Mouse (Mus musculus) spleen, adult 2 months (tissue): ENCODE results near the gene Depp1. TPM values are rescaled to one million over a fixed set of nuclear protein-coding genes. Genes with fewer than 3 reads are reported as not detected.
A peak's percentile ranks its signal among the peaks of the same experiment; 100 is the strongest.

Experiments used
- DNase-seq, 2 experiments: peaks; one replicate each; pipeline versions ENCODE4 v3.0.0 to v3.0.0-alpha.2; 2012 to 2021; ENCODE audit warnings: low spot score in 2 of 2, low read depth in 1 of 2
- H3K27ac ChIP-seq: fragments of 200-500 bp; 2 replicates; pipeline ENCODE4 v1.5.1; 2012; ENCODE audit warnings: low read length, inconsistent platforms; ENCODE audit not compliant: insufficient read depth
- H3K27me3 ChIP-seq: fragments of 200-500 bp; 2 replicates; pipeline ENCODE4 v1.6.1; 2012; ENCODE audit warnings: mild to moderate bottlenecking, moderate library complexity, low read length, inconsistent platforms; ENCODE audit not compliant: control insufficient read depth, insufficient read depth
- H3K36me3 ChIP-seq: fragments of 200-500 bp; 2 replicates; pipeline ENCODE4 v1.6.1; 2012; ENCODE audit warnings: mild to moderate bottlenecking, low read length, inconsistent platforms; ENCODE audit not compliant: control insufficient read depth, insufficient read depth
- H3K4me1 ChIP-seq: fragments of 200-500 bp; 2 replicates; pipeline ENCODE4 v1.6.1; 2011; ENCODE audit warnings: inconsistent platforms; ENCODE audit not compliant: control insufficient read depth, insufficient read depth, insufficient read length
- H3K4me3 ChIP-seq: fragments of 200-500 bp; 2 replicates; pipeline ENCODE4 v1.5.1; 2011; ENCODE audit warnings: mild to moderate bottlenecking, inconsistent platforms; ENCODE audit not compliant: insufficient read depth, insufficient read length; ENCODE audit errors: extremely low read depth
- CTCF ChIP-seq: fragments of 200-500 bp; IDR thresholded peaks from 2 replicates; pipeline ENCODE4 v1.5.1; 2011; ENCODE audit warnings: mild to moderate bottlenecking, inconsistent platforms; ENCODE audit not compliant: insufficient read depth, insufficient read length, insufficient replicate concordance; ENCODE audit errors: extremely low read depth
- POLR2A ChIP-seq: fragments of 200-500 bp; IDR thresholded peaks from 2 replicates; pipeline ENCODE4 v1.6.1; 2011; ENCODE audit warnings: low read depth, low read length, inconsistent platforms
- WGBS: fragments of 180-500 bp; shearing (Covaris S2); methylation state at CpG from one replicate; pipeline ENCODE4 v1.1.7; 2018; 5-methylcytosine and 5-hydroxymethylcytosine counted together
- polyA plus RNA-seq: library from polyadenylated mRNA; depleted of rRNA; stranded (reverse); fragments of >200 nt; gene quantifications from 2 replicates; pipeline ENCODE4 v1.2.3, GENCODE M21; 2012

The Depp1 gene
- polyA plus RNA-seq, 1 experiment = 2.6 TPM

GRCm38 (mm10) chr6:116649811-116650210 is 598 bp upstream of the Depp1 start:
- WGBS = 58% methylated on average over 7 of the region's 7 CpGs
- peaks cover 9% of the 10 kb centered on the region for H3K36me3 ChIP-seq
- no peak overlapping the region for H3K27ac ChIP-seq
- no peaks in the 10 kb centered on the region; the same call in 1 of the 2 replicates for H3K4me1 ChIP-seq
- H3K4me3 ChIP-seq = no peak overlapping the region
- no peak for DNase-seq
- TF ChIP-seq POLR2A (no peak), CTCF (no peak)
- H3K27me3 ChIP-seq = 0 out of 2 replicates have a peak, but pooled peaks cover 2% of the 10 kb centered on the region

DNA sequence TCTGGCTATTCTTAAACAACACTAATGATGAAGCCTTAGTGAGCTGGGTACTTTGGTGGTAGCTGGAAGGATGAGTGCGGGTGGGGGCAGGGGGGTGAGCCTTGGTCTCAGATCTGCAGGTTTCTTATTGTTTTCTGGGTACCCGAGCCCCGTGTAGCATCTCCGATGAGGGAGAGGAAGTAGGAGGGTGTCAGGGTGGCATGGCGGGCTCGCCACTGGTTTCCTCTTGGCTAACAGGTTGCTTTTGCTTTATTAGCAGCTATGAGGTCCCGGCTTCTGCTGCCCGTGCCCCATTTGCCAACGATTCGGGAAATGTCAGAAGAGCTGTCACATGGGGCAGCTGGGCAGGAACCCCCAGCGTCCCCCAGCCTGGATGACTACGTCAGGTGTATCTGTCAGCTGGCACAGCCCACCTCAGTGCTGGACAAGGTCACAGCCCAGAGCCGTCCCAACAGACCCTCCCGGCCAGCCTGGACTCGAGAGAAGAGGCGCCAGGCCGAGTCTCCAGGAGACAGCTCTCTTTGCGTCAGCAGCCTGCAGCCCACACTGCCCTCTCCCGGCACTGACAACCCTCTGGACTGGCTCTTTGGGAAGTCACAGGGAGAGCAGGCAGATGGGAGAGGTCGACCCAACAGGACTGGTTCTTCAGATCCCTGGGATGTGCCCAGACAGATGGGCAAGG is 1.2 kb downstream of the Depp1 start:
- H3K27ac ChIP-seq = no peak overlapping the region
- H3K4me3 ChIP-seq = 0 out of 2 replicates have a peak overlapping the region, but pooled peaks have one; percentile 4
- H3K4me1 ChIP-seq = no peaks in the 10 kb centered on the region; the same call in 1 of the 2 replicates
- 0 out of 2 replicates have a peak, but pooled peaks cover 2% of the 10 kb centered on the region for H3K27me3 ChIP-seq
- no peak for DNase-seq
- WGBS = 20% methylated on average over 20 of the region's 20 CpGs
- peaks cover 1% of the 10 kb centered on the region; the same call in 1 of the 2 replicates for H3K36me3 ChIP-seq
- no peak for TF ChIP-seq POLR2A

DNA sequence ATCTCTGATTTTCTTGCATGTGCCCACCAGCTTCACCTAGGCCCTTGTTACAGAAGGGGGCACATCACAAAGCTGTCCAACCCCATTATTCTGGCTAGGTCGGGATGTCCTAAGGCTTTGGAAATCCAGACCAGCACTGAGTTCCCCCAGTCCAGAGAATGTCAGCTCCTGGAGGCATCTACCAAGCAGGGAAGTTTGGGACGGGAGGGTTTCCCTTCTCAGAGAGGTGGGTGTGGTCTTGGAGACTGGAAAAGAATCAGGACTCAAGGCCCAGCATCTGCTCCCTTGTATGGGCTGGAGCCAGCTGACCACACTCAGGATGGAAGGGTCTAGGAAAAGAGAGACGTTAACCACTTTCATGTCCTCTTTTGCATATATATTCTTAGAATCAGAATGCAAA is 2.8 kb downstream of the Depp1 start:
- no peaks in the 10 kb centered on the region for H3K36me3 ChIP-seq
- DNase-seq = no peak
- no peak for TF ChIP-seq CTCF
- TF ChIP-seq POLR2A = no peak
- no peak overlapping the region for H3K27ac ChIP-seq
- H3K4me1 ChIP-seq = no peaks in the 10 kb centered on the region; the same call in 1 of the 2 replicates
- H3K27me3 ChIP-seq = 0 out of 2 replicates have a peak, but pooled peaks cover 2% of the 10 kb centered on the region
- 64% methylated on average over 3 of the region's 3 CpGs for WGBS
- H3K4me3 ChIP-seq = no peak overlapping the region

GRCm38 (mm10) chr6:116653684-116654454 is 3.5 kb downstream of the Depp1 start:
- Histone ChIP-seq H3K4me3 (no peak overlapping the region), H3K27me3 (0 out of 2 replicates have a peak, but pooled peaks cover 2% of the 10 kb centered on the region), H3K36me3 (no peaks in the 10 kb centered on the region), H3K4me1 (no peaks in the 10 kb centered on the region; the same call in 1 of the 2 replicates), H3K27ac (no peak overlapping the region)
- WGBS = 70% methylated on average over 9 of the region's 9 CpGs
- TF ChIP-seq POLR2A (no peak), CTCF (peak; percentile 47; the same call in 1 of the 2 replicates)
- peak; percentile 31 to 56 for DNase-seq

- no peak overlapping the region for H3K27ac ChIP-seq
- 84% methylated on average over 2 of the region's 2 CpGs for WGBS
- H3K36me3 ChIP-seq = 0 out of 2 replicates have a peak, but pooled peaks cover 5% of the 10 kb centered on the region
- no peak overlapping the region for H3K4me3 ChIP-seq
- no peak for TF ChIP-seq CTCF
- TF ChIP-seq POLR2A = no peak
- H3K27me3 ChIP-seq = no peaks in the 10 kb centered on the region
- 0 out of 2 replicates have a peak, but pooled peaks cover 5% of the 10 kb centered on the region for H3K4me1 ChIP-seq
- DNase-seq = no peak
These were observed 13.0 kb downstream of the Depp1 start for GRCm38 (mm10) chr6:116663364-116663763.

- TF ChIP-seq POLR2A (no peak), CTCF (no peak)
- DNase-seq = no peak
- 67% methylated on average over 6 of the region's 6 CpGs for WGBS
- peaks cover 5% of the 10 kb centered on the region; the same call in 1 of the 2 replicates for H3K4me1 ChIP-seq
- H3K36me3 ChIP-seq = 0 out of 2 replicates have a peak, but pooled peaks cover 5% of the 10 kb centered on the region
- H3K4me3 ChIP-seq = no peak overlapping the region
- no peaks in the 10 kb centered on the region for H3K27me3 ChIP-seq
- peak overlapping the region; percentile 46; the same call in 1 of the 2 replicates for H3K27ac ChIP-seq
These were observed 13.6 kb downstream of the Depp1 start for GRCm38 (mm10) chr6:116664031-116664430.
